Mouse (Mus musculus) kidney, adult 2 months (tissue): ENCODE data around the gene Gna12.

Experiments
- CTCF ChIP-seq: fragments of 200-500 bp; conservative IDR thresholded peaks from 2 replicates; pipeline ENCODE4 v1.5.1; 2011; ENCODE audit warnings: low read depth, mild to moderate bottlenecking, control low read depth, low read length, moderate library complexity, mixed read lengths; ENCODE audit not compliant: insufficient read depth, insufficient read length
- POLR2A ChIP-seq: fragments of 200-500 bp; IDR thresholded peaks from one replicate; pipeline ENCODE4 v1.6.1; 2011; ENCODE audit warnings: low read depth, low read length, control low read depth

GRCm38 (mm10) chr5:140743706-140744131 is 86.5 kb downstream of the Gna12 start:
- no peak for TF ChIP-seq POLR2A
- TF ChIP-seq CTCF, result no peak
